In the genomic region with DNA sequence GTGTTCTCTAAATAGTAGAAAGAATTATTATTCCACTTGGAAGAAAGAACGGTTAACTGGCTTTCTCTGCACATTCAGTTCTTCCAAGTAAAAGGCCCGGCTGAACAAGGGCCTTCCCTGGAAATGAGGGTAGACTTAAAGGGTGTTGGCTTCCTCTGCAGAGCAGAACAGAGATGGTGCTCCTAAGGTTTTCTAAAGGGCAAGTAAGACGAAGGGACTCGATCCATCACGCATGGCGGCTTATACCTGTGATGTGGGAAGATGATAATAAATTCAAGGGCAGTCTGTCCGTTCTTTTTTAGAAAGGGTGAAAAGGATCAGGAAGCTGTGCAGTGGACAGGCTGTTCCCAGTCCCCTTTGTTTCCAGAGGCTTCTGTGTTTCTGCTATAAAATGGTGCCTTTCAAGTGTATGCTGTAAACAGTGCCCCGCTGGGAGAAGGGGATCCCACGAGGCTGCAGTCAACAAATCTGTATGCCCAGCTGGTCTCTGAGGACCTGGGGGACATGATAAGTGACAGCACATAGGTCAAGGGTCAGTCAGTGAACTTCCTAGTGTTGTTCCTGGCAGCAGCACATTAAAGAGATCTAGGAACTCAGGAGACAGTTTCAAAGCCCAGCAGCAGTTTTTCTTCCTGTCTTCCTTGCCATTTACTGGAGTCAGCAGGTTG, we compare ENCODE assay signal across 8 mouse cellular contexts. TPM values are rescaled to one million over a fixed set of nuclear protein-coding genes. Genes with fewer than 3 reads are reported as not detected.
DNase-seq lines count a peak whose midpoint lies in the region.

No protein-coding gene starts in this region.

- intact Hi-C loops in gastrocnemius, postnatal 14 days (cut with DNase I; ENCODE audit: low total_unique reads), result no loop called here

- peak; percentile 17 for DNase-seq in layer of hippocampus, adult 9-11 months
- DNase-seq in layer of hippocampus, adult 9-10 months (ENCODE audit: low spot score), result no peak
- peak; percentile 80 for DNase-seq in embryo, embryonic 9.5 days (ENCODE audit: extremely low spot score)
- peak; percentile 61 for DNase-seq in kidney, adult 9 months
- DNase-seq in mesoderm, embryonic 11.5 days (ENCODE audit: low read depth, low spot score), result peak; percentile 83
- DNase-seq in spleen, postnatal 4 days (ENCODE audit: low spot score in 2 of 2), result no peak
- DNase-seq in gastrocnemius, postnatal 14 days, result no peak
- no peak for DNase-seq in spleen, postnatal 36 days (ENCODE audit: low spot score in 2 of 2)

RNA-seq across cellular contexts. Expression of gene Selenop, which starts 36.0 kb away (rescaled TPM):
- 100 to 1,000 TPM; 168 to 169 TPM for total RNA-seq in gastrocnemius, postnatal 14 days (2021)

Comparison
In these comparisons a context has a peak if more than half of its experiments do, and no peak if none do; other contexts are left out.
1. DNase-seq: peak in layer of hippocampus, adult 9-11 months (single experiment), embryo, embryonic 9.5 days (single experiment), kidney, adult 9 months (single experiment) and mesoderm, embryonic 11.5 days (single experiment); none in layer of hippocampus, adult 9-10 months (single experiment), spleen, postnatal 4 days (0 of 2), gastrocnemius, postnatal 14 days (single experiment) and spleen, postnatal 36 days (0 of 2).